Mouse (Mus musculus) embryo, embryonic 10.5 days (tissue): Measurements from ENCODE around the gene Pidd1.
A peak's percentile ranks its signal among the peaks of the same experiment; 100 is the strongest.
"Not testable (repeated sequence)": the region's sequence is repeated elsewhere in the genome, so short reads cannot be mapped to it uniquely, and the experiment has no call there.

ENCODE experiments used
- DNase-seq: peaks from one replicate; pipeline ENCODE4 v3.0.0-alpha.2; 2015; ENCODE audit warnings: low spot score

The Pidd1 gene

GRCm38 (mm10) chr7:141413809-141414584, 29.8 kb downstream of the Pidd1 start, which contains the start of gene Gatd1:
Gatd1 (minus strand) TSS chr7:141414136.
- peak; percentile 100 for DNase-seq

GRCm38 (mm10) chr7:141413331-141413730, 30.5 kb downstream of the Pidd1 start:
- peak; percentile 21 for DNase-seq

GRCm38 (mm10) chr7:141411667-141412066, 32.2 kb downstream of the Pidd1 start:
- DNase-seq, result no peak

GRCm38 (mm10) chr7:141410631-141411030, 33.2 kb downstream of the Pidd1 start:
- DNase-seq, result no peak

- peak; percentile 92 for DNase-seq
These were observed 35.0 kb downstream of the Pidd1 start for GRCm38 (mm10) chr7:141408833-141409232.

GRCm38 (mm10) chr7:141407670-141408069, 36.2 kb downstream of the Pidd1 start:
- not testable (repeated sequence) for DNase-seq

- DNase-seq, result no peak
These were observed 38.4 kb downstream of the Pidd1 start for GRCm38 (mm10) chr7:141405466-141405865.

GRCm38 (mm10) chr7:141403305-141403704, 40.5 kb downstream of the Pidd1 start:
- DNase-seq, result peak; percentile 70

- no peak for DNase-seq
These were observed 48.5 kb downstream of the Pidd1 start for GRCm38 (mm10) chr7:141395348-141395747.

- peak; percentile 85 for DNase-seq
These were observed 49.1 kb downstream of the Pidd1 start for GRCm38 (mm10) chr7:141394771-141395170.

- DNase-seq, result no peak
These were observed 49.7 kb downstream of the Pidd1 start for GRCm38 (mm10) chr7:141394158-141394557.

GRCm38 (mm10) chr7:141392552-141393222, 51.1 kb downstream of the Pidd1 start:
- DNase-seq, result no peak

GRCm38 (mm10) chr7:141391625-141392551, 51.9 kb downstream of the Pidd1 start, which contains the start of gene Taldo1:
Taldo1 (plus strand) TSS chr7:141392199.
- DNase-seq, result peak; percentile 100

GRCm38 (mm10) chr7:141390326-141391259, 53.2 kb downstream of the Pidd1 start:
- DNase-seq, result no peak

- DNase-seq, result no peak
These were observed 55.2 kb downstream of the Pidd1 start for GRCm38 (mm10) chr7:141388487-141389109.
